Mouse (Mus musculus): ENCODE measurements around the gene Scgb1c1. TPM values are rescaled to one million over a fixed set of nuclear protein-coding genes. Genes with fewer than 3 reads are reported as not detected.

The Scgb1c1 gene
- 0.82 TPM in 1 of 2 replicates, not detected in the other for polyA plus RNA-seq (2021; fragmentation: Nextera tagmentation)
- long read RNA-seq, experiment 1: 0 reads
- long read RNA-seq, experiment 2, partial matches to known transcripts: 0 of 1 reads
- long read RNA-seq, experiment 2, other reads (novel, unspliced or antisense): 0 of 1 reads

GRCm38 (mm10) chr7:140844905-140845665 lies at the start of gene Scgb1c1:
Scgb1c1 (plus strand) TSS chr7:140845547.

GRCm38 (mm10) chr7:140821653-140822329 lies 23.6 kb upstream of the Scgb1c1 start, which contains the start of gene Zfp941:
Zfp941 (minus strand) TSS chr7:140822178.

GRCm38 (mm10) chr7:140834968-140835757 lies 10.2 kb upstream of the Scgb1c1 start, which contains the start of gene Urah:
Urah (plus strand) TSS chr7:140835018.

GRCm38 (mm10) chr7:140847755-140848580 lies 2.6 kb downstream of the Scgb1c1 start, which contains the start of gene Odf3:
Odf3 (plus strand) TSS chr7:140847805.

GRCm38 (mm10) chr7:140855860-140856784 lies 10.8 kb downstream of the Scgb1c1 start, which contains the start of gene Gm45785:
Gm45785 (minus strand) TSS chr7:140856331.

GRCm38 (mm10) chr7:140856785-140857549 lies 11.6 kb downstream of the Scgb1c1 start, which contains the start of gene Ric8a:
Ric8a (plus strand) TSS chr7:140856957.

GRCm38 (mm10) chr7:140857550-140858505 lies 12.5 kb downstream of the Scgb1c1 start, which contains the start of gene Bet1l:
Bet1l (minus strand) TSS chr7:140857577.

GRCm38 (mm10) chr7:140881696-140882468 lies 36.5 kb downstream of the Scgb1c1 start, which contains the start of the genes Psmd13 and Sirt3:
Psmd13 (plus strand) TSS chr7:140881968.
Sirt3 (minus strand) TSS chr7:140882309.

Other genes with a start within 250 kb of the Scgb1c1 start
- gene Olfr46, start 244.3 kb upstream of the Scgb1c1 start, polyA plus RNA-seq (2021; fragmentation: Nextera tagmentation): 0.03 and 0.09 TPM in 2 replicates
- not detected in 2 replicates for gene Olfr61, start 216.6 kb upstream of the Scgb1c1 start, polyA plus RNA-seq (2021; fragmentation: Nextera tagmentation)
- 0.10 and 0.18 TPM in 2 replicates for gene Olfr53, start 199.1 kb upstream of the Scgb1c1 start, polyA plus RNA-seq (2021; fragmentation: Nextera tagmentation)
- 0.18 and 0.30 TPM in 2 replicates for gene Olfr539, start 185.6 kb upstream of the Scgb1c1 start, polyA plus RNA-seq (2021; fragmentation: Nextera tagmentation)
- not detected in 2 replicates for gene Olfr45, start 163.6 kb upstream of the Scgb1c1 start, polyA plus RNA-seq (2021; fragmentation: Nextera tagmentation)
- not detected in 2 replicates for gene Olfr541, start 148.3 kb upstream of the Scgb1c1 start, polyA plus RNA-seq (2021; fragmentation: Nextera tagmentation)
- gene Cyp2e1, start 81.8 kb upstream of the Scgb1c1 start, polyA plus RNA-seq (2021; fragmentation: Nextera tagmentation): 0.65 and 1.8 TPM in 2 replicates
- 0.24 and 0.28 TPM in 2 replicates for gene Syce1, start 57.7 kb upstream of the Scgb1c1 start, polyA plus RNA-seq (2021; fragmentation: Nextera tagmentation)
- 7.7 and 10.6 TPM in 2 replicates for gene Zfp941, start 23.4 kb upstream of the Scgb1c1 start, polyA plus RNA-seq (2021; fragmentation: Nextera tagmentation)
- 2.4 and 3.5 TPM in 2 replicates for gene Urah, start 10.5 kb upstream of the Scgb1c1 start, polyA plus RNA-seq (2021; fragmentation: Nextera tagmentation)
- not detected in 2 replicates for gene Odf3, start 2.3 kb downstream of the Scgb1c1 start, polyA plus RNA-seq (2021; fragmentation: Nextera tagmentation)
- 3.0 TPM in 1 of 2 replicates, not detected in the other for gene Gm45785, start 10.8 kb downstream of the Scgb1c1 start, polyA plus RNA-seq (2021; fragmentation: Nextera tagmentation)
- 52.9 and 59.6 TPM in 2 replicates for gene Ric8a, start 11.4 kb downstream of the Scgb1c1 start, polyA plus RNA-seq (2021; fragmentation: Nextera tagmentation)
- gene Bet1l, start 12.0 kb downstream of the Scgb1c1 start, polyA plus RNA-seq (2021; fragmentation: Nextera tagmentation): 72.6 and 88.5 TPM in 2 replicates
- 96.9 and 105 TPM in 2 replicates for gene Psmd13, start 36.4 kb downstream of the Scgb1c1 start, polyA plus RNA-seq (2021; fragmentation: Nextera tagmentation)
- gene Sirt3, start 36.8 kb downstream of the Scgb1c1 start, polyA plus RNA-seq (2021; fragmentation: Nextera tagmentation): 114 and 117 TPM in 2 replicates
- gene Cox8b, start 54.9 kb downstream of the Scgb1c1 start, polyA plus RNA-seq (2021; fragmentation: Nextera tagmentation): 2.6 and 126 TPM in 2 replicates
- gene Nlrp6, start 75.4 kb downstream of the Scgb1c1 start, polyA plus RNA-seq (2021; fragmentation: Nextera tagmentation): 0.16 and 0.31 TPM in 2 replicates
- 1.6 and 2.2 TPM in 2 replicates for gene Pgghg, start 95.8 kb downstream of the Scgb1c1 start, polyA plus RNA-seq (2021; fragmentation: Nextera tagmentation)
- gene Ifitm5, start 104.7 kb downstream of the Scgb1c1 start, polyA plus RNA-seq (2021; fragmentation: Nextera tagmentation): not detected in 2 replicates
- not detected in 2 replicates for gene Gm45717, start 110.4 kb downstream of the Scgb1c1 start, polyA plus RNA-seq (2021; fragmentation: Nextera tagmentation)
- gene Ifitm2, start 110.4 kb downstream of the Scgb1c1 start, polyA plus RNA-seq (2021; fragmentation: Nextera tagmentation): 51.2 and 53.5 TPM in 2 replicates
- 4.4 and 5.5 TPM in 2 replicates for gene Ifitm1, start 121.7 kb downstream of the Scgb1c1 start, polyA plus RNA-seq (2021; fragmentation: Nextera tagmentation)
- 59.4 and 78.8 TPM in 2 replicates for gene Ifitm3, start 165.2 kb downstream of the Scgb1c1 start, polyA plus RNA-seq (2021; fragmentation: Nextera tagmentation)
- gene Ifitm6, start 172.4 kb downstream of the Scgb1c1 start, polyA plus RNA-seq (2021; fragmentation: Nextera tagmentation): 0.31 TPM in 1 of 2 replicates, not detected in the other
- not detected in 2 replicates for gene Gm17387, start 183.6 kb downstream of the Scgb1c1 start, polyA plus RNA-seq (2021; fragmentation: Nextera tagmentation)
- gene B4galnt4, start 215.6 kb downstream of the Scgb1c1 start, polyA plus RNA-seq (2021; fragmentation: Nextera tagmentation): 16.5 and 19.8 TPM in 2 replicates
- 0.25 and 0.46 TPM in 2 replicates for gene Pkp3, start 232.7 kb downstream of the Scgb1c1 start, polyA plus RNA-seq (2021; fragmentation: Nextera tagmentation)